Mouse (Mus musculus): ENCODE measurements at regions not wholly inside any gene's neighbourhood (a gene's known extent, or its start where the extent isn't known, plus 50 kb on each side); places are given as distances from the start of the nearest gene placed in this dataset.

DNA sequence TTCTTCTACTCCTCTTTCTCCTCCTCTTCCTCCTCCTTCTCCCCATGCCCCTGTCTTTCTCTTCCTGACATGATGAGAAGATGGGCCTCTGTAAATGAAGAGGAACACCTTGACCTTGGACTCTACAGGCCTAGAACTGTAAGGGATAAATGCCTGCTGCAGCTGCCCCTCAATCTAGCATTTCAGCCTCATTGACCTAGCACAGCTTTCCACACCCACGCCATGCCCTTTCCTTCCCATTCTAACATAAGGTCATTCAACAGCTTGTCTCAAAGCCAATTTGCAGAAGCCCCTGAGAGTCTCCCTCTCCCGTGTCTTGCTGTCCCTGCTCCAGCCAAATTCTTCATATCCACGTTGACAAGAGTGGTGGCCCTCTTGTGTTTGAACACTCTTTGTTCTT lies 63.8 kb upstream of the Dscam start:
- ATAC-seq (replicated peaks; ENCODE audit: low FRiP score) = no peak

DNA sequence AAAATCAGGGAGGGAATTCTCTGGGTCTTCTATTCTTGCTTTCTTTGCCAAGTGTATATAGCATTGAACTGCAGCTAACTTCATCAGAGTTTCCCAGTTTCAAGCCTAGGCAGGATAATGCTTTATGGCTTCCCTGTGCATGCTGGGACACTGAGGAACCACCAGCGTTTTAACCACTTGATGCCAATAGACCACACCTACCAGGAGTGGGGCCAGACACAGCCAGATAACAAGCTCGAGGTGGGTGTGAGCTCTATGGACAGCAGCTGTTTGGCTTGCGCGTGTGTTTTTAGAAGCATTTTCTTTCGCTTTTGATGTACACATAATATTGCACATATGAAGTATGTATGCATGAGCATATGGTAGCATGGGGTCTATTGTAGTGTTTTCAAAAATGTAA lies 69.1 kb upstream of the Dscam start:
- no peaks in the 10 kb centered on the region for H3K4me1 ChIP-seq (replicated peaks; ENCODE audit: control insufficient read depth, insufficient read depth, low read length)
- 60% methylated on average over 5 of the region's 5 CpGs for WGBS
- H3K4me3 ChIP-seq (ENCODE audit: low read depth, low read length) = no peak overlapping the region
- no peaks in the 10 kb centered on the region for H3K36me3 ChIP-seq (ENCODE audit: control insufficient read depth, insufficient read depth, low read length)
- H3K27ac ChIP-seq (ENCODE audit: low read depth, low read length) = no peak overlapping the region
- DNase-seq (ENCODE audit: low spot score) (no peak), ATAC-seq (replicated peaks; ENCODE audit: low FRiP score) (0 out of 2 replicates have a peak, but pooled peaks have one; percentile 70)
- no peak overlapping the region for H3K9ac ChIP-seq (ENCODE audit: low read depth, low read length)
- no peaks in the 10 kb centered on the region for H3K27me3 ChIP-seq (replicated peaks; ENCODE audit: control insufficient read depth, insufficient read depth, low read length)
- no peaks in the 10 kb centered on the region for H3K9me3 ChIP-seq (ENCODE audit: control insufficient read depth, low read length)
- H3K4me2 ChIP-seq = no peak overlapping the region

More for the DNA sequence above, 63.8 kb upstream of the Dscam start:
- Histone ChIP-seq H3K4me3 (ENCODE audit: low read depth, low read length) (no peak overlapping the region), H3K4me1 (replicated peaks; ENCODE audit: control insufficient read depth, insufficient read depth, low read length) (no peaks in the 10 kb centered on the region), H3K9me3 (ENCODE audit: control insufficient read depth, low read length) (no peaks in the 10 kb centered on the region), H3K9ac (ENCODE audit: low read depth, low read length) (no peak overlapping the region), H3K4me2 (no peak overlapping the region), H3K27ac (ENCODE audit: low read depth, low read length) (no peak overlapping the region), H3K27me3 (replicated peaks; ENCODE audit: control insufficient read depth, insufficient read depth, low read length) (no peaks in the 10 kb centered on the region), H3K36me3 (ENCODE audit: control insufficient read depth, insufficient read depth, low read length) (no peaks in the 10 kb centered on the region)
- no peak for DNase-seq (ENCODE audit: low spot score)
- 46% methylated on average over 3 of the region's 3 CpGs for WGBS

DNA sequence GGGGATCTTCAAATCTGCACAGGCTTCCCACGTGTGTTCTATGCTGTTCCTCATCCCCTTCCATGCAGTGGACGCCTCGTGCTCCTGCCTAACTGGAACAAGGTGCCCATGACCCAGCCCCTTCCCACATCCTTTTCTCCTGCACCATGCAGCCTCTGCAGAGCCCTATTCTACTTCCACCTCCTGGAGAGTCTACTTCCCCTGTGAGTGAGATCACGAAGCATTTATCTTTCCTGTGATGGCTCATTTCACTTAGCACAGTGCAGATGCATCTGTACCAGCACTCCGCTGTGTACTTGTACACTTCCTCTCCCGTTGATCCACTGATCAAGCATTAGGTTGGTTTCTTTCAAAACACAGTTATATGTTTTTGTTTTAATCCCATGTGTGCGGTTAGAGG lies 69.5 kb upstream of the Dscam start:
- H3K27ac ChIP-seq (ENCODE audit: low read depth, low read length) = no peak overlapping the region
- no peaks in the 10 kb centered on the region for H3K4me1 ChIP-seq (replicated peaks; ENCODE audit: control insufficient read depth, insufficient read depth, low read length)
- H3K27me3 ChIP-seq (replicated peaks; ENCODE audit: control insufficient read depth, insufficient read depth, low read length) = no peaks in the 10 kb centered on the region
- 51% methylated on average over 7 of the region's 7 CpGs for WGBS
- ATAC-seq (replicated peaks; ENCODE audit: low FRiP score) = 0 out of 2 replicates have a peak, but pooled peaks have one; percentile 10
- DNase-seq (ENCODE audit: low spot score) = no peak
- H3K9me3 ChIP-seq (ENCODE audit: control insufficient read depth, low read length) = no peaks in the 10 kb centered on the region
- no peak overlapping the region for H3K9ac ChIP-seq (ENCODE audit: low read depth, low read length)
- no peaks in the 10 kb centered on the region for H3K36me3 ChIP-seq (ENCODE audit: control insufficient read depth, insufficient read depth, low read length)
- no peak overlapping the region for H3K4me3 ChIP-seq (ENCODE audit: low read depth, low read length)
- no peak overlapping the region for H3K4me2 ChIP-seq

DNA sequence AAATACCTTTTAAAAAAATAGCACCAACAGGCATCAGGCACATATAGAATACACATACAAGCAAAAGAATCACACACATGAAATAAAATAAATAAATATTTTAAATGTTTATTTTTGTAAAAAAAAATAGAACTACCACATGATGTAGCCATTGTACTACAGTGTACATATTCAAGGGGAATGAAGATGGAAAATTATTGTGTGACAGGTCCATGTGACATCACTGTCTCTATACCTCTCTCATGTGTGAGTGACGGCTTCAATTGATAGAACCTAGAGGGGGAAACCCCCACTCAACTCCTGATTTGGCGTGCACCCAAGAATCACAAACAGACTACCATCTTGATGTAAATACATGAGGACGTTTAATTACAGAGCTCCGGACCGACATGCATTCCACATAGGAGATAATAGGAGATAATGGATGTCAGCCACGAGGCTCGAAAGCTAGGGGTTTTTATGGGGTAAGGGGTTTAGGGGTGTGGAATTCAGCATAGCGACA lies 70.4 kb upstream of the Dscam start:
- H3K4me3 ChIP-seq (ENCODE audit: low read depth, low read length) = no peak overlapping the region
- no peak overlapping the region for H3K9ac ChIP-seq (ENCODE audit: low read depth, low read length)
- no peaks in the 10 kb centered on the region for H3K9me3 ChIP-seq (ENCODE audit: control insufficient read depth, low read length)
- no peaks in the 10 kb centered on the region for H3K36me3 ChIP-seq (ENCODE audit: control insufficient read depth, insufficient read depth, low read length)
- ATAC-seq (replicated peaks; ENCODE audit: low FRiP score) = no peak
- no peaks in the 10 kb centered on the region for H3K4me1 ChIP-seq (replicated peaks; ENCODE audit: control insufficient read depth, insufficient read depth, low read length)
- no peak overlapping the region for H3K27ac ChIP-seq (ENCODE audit: low read depth, low read length)
- no peak for DNase-seq (ENCODE audit: low spot score)
- no peaks in the 10 kb centered on the region for H3K27me3 ChIP-seq (replicated peaks; ENCODE audit: control insufficient read depth, insufficient read depth, low read length)
- WGBS = 62% methylated on average over 8 of the region's 8 CpGs
- no peak overlapping the region for H3K4me2 ChIP-seq

DNA sequence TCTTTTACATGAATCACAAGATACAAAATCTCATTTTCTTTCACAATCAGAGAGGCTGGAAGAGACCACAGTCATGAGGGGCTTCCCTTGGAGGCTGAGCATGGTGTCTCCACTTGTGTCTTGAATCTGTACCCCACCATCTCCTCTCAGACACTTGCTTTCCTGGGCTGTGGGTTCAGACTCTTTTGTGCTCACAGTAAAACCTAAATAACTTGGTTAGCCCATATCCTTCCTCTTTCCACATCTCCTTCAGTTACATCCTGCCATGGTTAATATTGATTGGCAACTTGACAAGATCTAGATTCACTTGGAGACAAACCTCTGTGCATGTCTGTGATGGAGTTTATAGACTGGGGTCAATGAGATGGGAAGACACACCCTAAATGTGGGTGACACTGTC lies 71.1 kb upstream of the Dscam start:
- no peaks in the 10 kb centered on the region for H3K36me3 ChIP-seq (ENCODE audit: control insufficient read depth, insufficient read depth, low read length)
- no peak overlapping the region for H3K9ac ChIP-seq (ENCODE audit: low read depth, low read length)
- no peaks in the 10 kb centered on the region for H3K9me3 ChIP-seq (ENCODE audit: control insufficient read depth, low read length)
- no peak for DNase-seq (ENCODE audit: low spot score)
- no peak overlapping the region for H3K4me3 ChIP-seq (ENCODE audit: low read depth, low read length)
- no peaks in the 10 kb centered on the region for H3K27me3 ChIP-seq (replicated peaks; ENCODE audit: control insufficient read depth, insufficient read depth, low read length)
- no peak for ATAC-seq (replicated peaks; ENCODE audit: low FRiP score)
- H3K4me2 ChIP-seq = no peak overlapping the region
- no peaks in the 10 kb centered on the region for H3K4me1 ChIP-seq (replicated peaks; ENCODE audit: control insufficient read depth, insufficient read depth, low read length)
- H3K27ac ChIP-seq (ENCODE audit: low read depth, low read length) = no peak overlapping the region

DNA sequence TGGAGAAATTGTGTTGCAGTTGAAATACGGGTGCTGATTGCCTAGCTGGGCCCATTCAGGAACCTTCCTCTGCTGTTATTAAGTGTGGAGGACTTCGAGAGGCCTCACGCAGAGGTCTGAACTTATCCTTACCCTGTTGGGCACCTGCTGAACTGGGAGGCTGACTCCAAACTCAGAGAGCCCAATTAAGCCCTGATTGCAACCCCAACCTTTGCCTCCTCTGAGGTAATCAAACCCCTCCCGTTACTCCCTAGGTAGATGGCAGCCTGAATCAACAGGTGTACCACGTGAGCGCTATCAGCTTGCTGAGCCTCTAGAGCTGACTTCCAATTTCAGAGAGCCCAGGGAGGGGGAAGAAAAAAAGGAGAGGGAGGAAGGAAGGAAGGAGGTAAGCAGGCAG lies 79.9 kb upstream of the Dscam start:
- H3K9me3 ChIP-seq (ENCODE audit: control insufficient read depth, low read length) = no peaks in the 10 kb centered on the region
- WGBS = 69% methylated on average over 6 of the region's 6 CpGs

DNA sequence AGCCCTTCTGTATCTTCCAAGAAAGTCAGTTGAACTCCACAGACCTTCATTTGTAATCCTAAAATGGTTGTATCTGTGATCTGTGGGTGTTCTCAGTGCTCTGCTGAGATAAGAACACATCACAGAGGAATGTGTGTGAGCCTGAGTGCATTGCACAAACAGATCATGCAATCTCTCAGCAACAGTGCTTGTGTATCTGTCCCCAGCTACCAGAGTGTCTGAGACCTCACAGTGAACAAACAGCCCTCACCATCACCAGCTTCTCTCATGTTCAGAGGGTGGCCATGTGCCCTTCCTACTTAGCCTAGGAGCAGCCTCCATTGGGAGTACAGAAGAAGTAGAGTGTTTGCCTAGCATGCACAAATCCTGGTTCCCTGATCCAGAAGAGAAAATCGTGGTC lies 82.0 kb upstream of the Dscam start:
- no peaks in the 10 kb centered on the region for H3K9me3 ChIP-seq (ENCODE audit: control insufficient read depth, low read length)
- WGBS = 79% methylated on average over 1 of the region's 1 CpGs
- no peaks in the 10 kb centered on the region for H3K4me1 ChIP-seq (replicated peaks; ENCODE audit: control insufficient read depth, insufficient read depth, low read length)
- H3K4me2 ChIP-seq = no peak overlapping the region
- no peak overlapping the region for H3K27ac ChIP-seq (ENCODE audit: low read depth, low read length)
- H3K9ac ChIP-seq (ENCODE audit: low read depth, low read length) = no peak overlapping the region
- DNase-seq (ENCODE audit: low spot score) = no peak
- no peak overlapping the region for H3K4me3 ChIP-seq (ENCODE audit: low read depth, low read length)
- no peaks in the 10 kb centered on the region for H3K27me3 ChIP-seq (replicated peaks; ENCODE audit: control insufficient read depth, insufficient read depth, low read length)
- no peaks in the 10 kb centered on the region for H3K36me3 ChIP-seq (ENCODE audit: control insufficient read depth, insufficient read depth, low read length)
- no peak for ATAC-seq (replicated peaks; ENCODE audit: low FRiP score)

More for the DNA sequence above, 79.9 kb upstream of the Dscam start:
- Histone ChIP-seq H3K4me1 (replicated peaks; ENCODE audit: control insufficient read depth, insufficient read depth, low read length) (no peaks in the 10 kb centered on the region), H3K27me3 (replicated peaks; ENCODE audit: control insufficient read depth, insufficient read depth, low read length) (no peaks in the 10 kb centered on the region), H3K36me3 (ENCODE audit: control insufficient read depth, insufficient read depth, low read length) (no peaks in the 10 kb centered on the region), H3K4me3 (ENCODE audit: low read depth, low read length) (no peak overlapping the region), H3K27ac (ENCODE audit: low read depth, low read length) (no peak overlapping the region), H3K9ac (ENCODE audit: low read depth, low read length) (no peak overlapping the region), H3K4me2 (no peak overlapping the region)
- DNase-seq (ENCODE audit: low spot score) (no peak), ATAC-seq (replicated peaks; ENCODE audit: low FRiP score) (no peak)

DNA sequence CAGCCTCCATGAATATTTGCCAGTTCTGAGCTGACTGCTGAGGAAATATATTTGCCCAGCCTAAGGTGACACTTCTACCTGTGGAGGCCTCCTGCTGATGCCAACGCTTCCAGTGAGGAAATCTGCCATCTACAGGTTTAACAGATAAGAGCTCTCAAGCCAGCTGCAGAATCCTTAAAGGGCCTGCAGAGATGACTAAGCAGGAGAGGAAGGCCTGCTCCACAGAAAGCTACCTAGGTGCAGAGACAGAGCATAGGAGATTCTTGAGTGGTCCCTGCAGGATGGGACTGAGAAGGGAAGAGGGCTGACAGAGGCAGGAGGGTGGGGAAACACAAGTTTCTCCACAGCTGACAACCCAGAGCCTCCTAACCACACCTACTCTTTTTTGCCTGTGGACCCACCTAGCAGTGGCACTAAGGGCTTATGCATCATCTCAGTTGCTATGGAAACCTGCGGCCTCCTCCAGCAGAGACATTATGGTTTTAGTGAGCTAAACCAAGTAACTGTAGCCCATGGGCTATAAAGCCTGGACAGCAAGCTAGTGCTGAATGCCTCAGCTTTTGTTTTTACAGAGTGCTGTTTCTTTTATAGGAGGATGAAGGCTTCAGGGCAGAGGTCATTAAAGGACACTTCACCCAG lies 82.6 kb upstream of the Dscam start:
- Histone ChIP-seq H3K4me2 (no peak overlapping the region), H3K36me3 (ENCODE audit: control insufficient read depth, insufficient read depth, low read length) (no peaks in the 10 kb centered on the region), H3K9ac (ENCODE audit: low read depth, low read length) (no peak overlapping the region), H3K4me3 (ENCODE audit: low read depth, low read length) (no peak overlapping the region), H3K27ac (ENCODE audit: low read depth, low read length) (no peak overlapping the region), H3K4me1 (replicated peaks; ENCODE audit: control insufficient read depth, insufficient read depth, low read length) (no peaks in the 10 kb centered on the region), H3K9me3 (ENCODE audit: control insufficient read depth, low read length) (no peaks in the 10 kb centered on the region), H3K27me3 (replicated peaks; ENCODE audit: control insufficient read depth, insufficient read depth, low read length) (no peaks in the 10 kb centered on the region)
- DNase-seq (ENCODE audit: low spot score) (no peak), ATAC-seq (replicated peaks; ENCODE audit: low FRiP score) (no peak)
- WGBS = 49% methylated on average over 2 of the region's 2 CpGs

DNA sequence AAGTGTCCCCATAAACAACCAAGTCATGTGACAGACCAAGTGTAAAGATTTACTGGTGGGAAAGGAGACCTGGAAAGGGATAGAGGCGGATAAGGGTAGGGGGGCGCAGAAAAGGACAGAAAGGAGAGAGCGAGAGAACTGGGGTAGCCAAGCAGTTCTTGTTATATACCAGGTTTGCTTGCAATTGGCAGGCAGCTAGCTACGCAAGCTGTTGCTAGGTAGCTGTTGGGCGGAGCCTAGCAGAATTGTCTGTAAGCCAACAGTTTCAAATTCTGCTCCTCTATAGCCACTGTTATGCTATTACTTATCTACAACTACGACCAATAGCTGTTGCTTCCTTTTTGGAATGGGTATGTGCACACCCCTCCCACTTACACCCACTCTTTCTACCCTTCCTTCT lies 88.3 kb upstream of the Dscam start:
- ATAC-seq (replicated peaks; ENCODE audit: low FRiP score) = no peak
- Histone ChIP-seq H3K9ac (ENCODE audit: low read depth, low read length) (no peak overlapping the region), H3K36me3 (ENCODE audit: control insufficient read depth, insufficient read depth, low read length) (no peaks in the 10 kb centered on the region), H3K4me2 (no peak overlapping the region), H3K4me3 (ENCODE audit: low read depth, low read length) (no peak overlapping the region), H3K27ac (ENCODE audit: low read depth, low read length) (no peak overlapping the region), H3K9me3 (ENCODE audit: control insufficient read depth, low read length) (no peaks in the 10 kb centered on the region), H3K27me3 (replicated peaks; ENCODE audit: control insufficient read depth, insufficient read depth, low read length) (peaks cover 4% of the 10 kb centered on the region; the same call in 1 of the 2 replicates), H3K4me1 (replicated peaks; ENCODE audit: control insufficient read depth, insufficient read depth, low read length) (no peaks in the 10 kb centered on the region)
- DNase-seq (ENCODE audit: low spot score) = no peak
- 78% methylated on average over 6 of the region's 6 CpGs for WGBS
